Mouse (Mus musculus): Measurements from ENCODE around the gene Emp1.

DNA sequence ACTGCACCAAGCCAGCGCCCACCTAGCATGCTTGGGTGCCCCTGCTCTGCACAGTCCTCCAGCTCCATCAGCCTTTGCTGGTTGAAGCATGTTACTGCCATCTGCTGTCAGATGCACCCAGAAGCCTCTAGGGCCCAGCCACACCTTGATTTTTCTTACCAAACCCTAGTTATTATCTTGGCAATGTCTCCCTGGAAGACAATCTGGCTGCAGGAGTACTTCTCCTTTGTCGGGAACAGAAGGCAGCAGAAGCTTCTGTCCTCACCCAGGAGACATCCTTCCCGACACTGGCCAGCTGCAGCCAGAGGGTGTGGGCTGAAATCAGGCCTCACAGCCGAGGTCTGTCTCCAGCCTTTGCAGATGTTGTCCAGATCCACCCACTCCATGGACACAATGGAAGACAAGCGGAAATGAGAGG, 7.2 kb downstream of the Emp1 start:
- TF ChIP-seq UBTF (IDR thresholded peaks at IDR 0.05; ENCODE audit: borderline replicate concordance, insufficient read depth, low read depth, low read length) (no peak), CTCF (IDR thresholded peaks at IDR 0.05 in 2 of 3, conservative IDR thresholded peaks at IDR 0.05 in 1 of 3; ENCODE audit: control insufficient read depth in 1 of 3, insufficient read depth in 1 of 3, low read depth in 2 of 3, low read length in 3 of 3, poor library complexity in 1 of 3, severe bottlenecking in 1 of 3) (no peak), POLR2A (IDR thresholded peaks at IDR 0.05; ENCODE audit: control insufficient read depth in 1 of 2, insufficient read depth in 1 of 2, low read depth in 1 of 2, low read length in 2 of 2, poor library complexity in 1 of 2) (no peak), MXI1 (IDR thresholded peaks at IDR 0.05; ENCODE audit: low read depth, low read length) (no peak)

Data from MEL (cell line).